Mouse (Mus musculus) adipocyte (in vitro differentiated cells): ENCODE measurements at regions not wholly inside any gene's neighbourhood (a gene's known extent, or its start where the extent isn't known, plus 50 kb on each side); places are given as distances from the start of the nearest gene placed in this dataset.

ENCODE experiments used
- DNase-seq: peaks from one replicate; pipeline ENCODE4 v3.0.0-alpha.2; 2016; ENCODE audit warnings: low spot score

GRCm38 (mm10) chrX:156598070-156598469 is 817.0 kb downstream of the Phex start:
- DNase-seq, result peak; percentile 28

- DNase-seq, result peak; percentile 65
These were observed 820.4 kb downstream of the Phex start for GRCm38 (mm10) chrX:156594735-156595134.
